Mouse (Mus musculus): ENCODE results near the gene Wdr77. TPM values are rescaled to one million over a fixed set of nuclear protein-coding genes. Genes with fewer than 3 reads are reported as not detected.

The Wdr77 gene
- total RNA-seq, 2 experiments from 2014 or later, result 10.1 to 17.6 TPM

Other genes with a start within 250 kb of the Wdr77 start
- gene Rap1a, start 158.0 kb upstream of the Wdr77 start, total RNA-seq (2015; ENCODE audit: low replicate concordance), result 157 and 193 TPM in 2 replicates
- 182 and 220 TPM in 2 replicates for gene Rap1a, start 158.0 kb upstream of the Wdr77 start, total RNA-seq (2017; ENCODE audit: low replicate concordance)
- gene Adora3, start 88.5 kb upstream of the Wdr77 start, total RNA-seq (2015; ENCODE audit: low replicate concordance), result 1.1 TPM in 1 of 2 replicates, not detected in the other
- not detected in 2 replicates for gene Adora3, start 88.5 kb upstream of the Wdr77 start, total RNA-seq (2017; ENCODE audit: low replicate concordance)
- gene Tmigd3, start 88.5 kb upstream of the Wdr77 start, total RNA-seq (2015; ENCODE audit: low replicate concordance), result not detected in 2 replicates
- not detected in 2 replicates for gene Tmigd3, start 88.5 kb upstream of the Wdr77 start, total RNA-seq (2017; ENCODE audit: low replicate concordance)
- gene I830077J02Rik, start 26.7 kb upstream of the Wdr77 start, total RNA-seq (2015; ENCODE audit: low replicate concordance), result 9.4 and 12.2 TPM in 2 replicates
- gene I830077J02Rik, start 26.7 kb upstream of the Wdr77 start, total RNA-seq (2017; ENCODE audit: low replicate concordance), result 1.4 and 3.4 TPM in 2 replicates
- gene Atp5f1, start 730 bp downstream of the Wdr77 start, total RNA-seq (2015; ENCODE audit: low replicate concordance), result 263 and 304 TPM in 2 replicates
- gene Atp5f1, start 730 bp downstream of the Wdr77 start, total RNA-seq (2017; ENCODE audit: low replicate concordance), result 199 and 322 TPM in 2 replicates
- gene Ovgp1, start 14.3 kb downstream of the Wdr77 start, total RNA-seq (2015; ENCODE audit: low replicate concordance), result 5.0 and 9.4 TPM in 2 replicates
- 0.30 and 3.9 TPM in 2 replicates for gene Ovgp1, start 14.3 kb downstream of the Wdr77 start, total RNA-seq (2017; ENCODE audit: low replicate concordance)
- gene Pifo, start 55.3 kb downstream of the Wdr77 start, total RNA-seq (2015; ENCODE audit: low replicate concordance), result not detected in 2 replicates
- gene Pifo, start 55.3 kb downstream of the Wdr77 start, total RNA-seq (2017; ENCODE audit: low replicate concordance), result not detected in 2 replicates
- gene Chil5, start 73.4 kb downstream of the Wdr77 start, total RNA-seq (2015; ENCODE audit: low replicate concordance), result 6.3 TPM in 1 of 2 replicates, not detected in the other
- gene Chil5, start 73.4 kb downstream of the Wdr77 start, total RNA-seq (2017; ENCODE audit: low replicate concordance), result 3.5 TPM in 1 of 2 replicates, not detected in the other
- gene Chia1, start 153.9 kb downstream of the Wdr77 start, total RNA-seq (2015; ENCODE audit: low replicate concordance), result not detected in 2 replicates
- gene Chia1, start 153.9 kb downstream of the Wdr77 start, total RNA-seq (2017; ENCODE audit: low replicate concordance), result not detected in 2 replicates
- 518 and 559 TPM in 2 replicates for gene Chil3, start 208.2 kb downstream of the Wdr77 start, total RNA-seq (2015; ENCODE audit: low replicate concordance)
- gene Chil3, start 208.2 kb downstream of the Wdr77 start, total RNA-seq (2017; ENCODE audit: low replicate concordance), result 252 and 257 TPM in 2 replicates

Measured in erythroid progenitor cell, adult 5-6 weeks (primary cell).